Mouse (Mus musculus): Measurements from ENCODE around the gene Grin2a.

The Grin2a gene

DNA sequence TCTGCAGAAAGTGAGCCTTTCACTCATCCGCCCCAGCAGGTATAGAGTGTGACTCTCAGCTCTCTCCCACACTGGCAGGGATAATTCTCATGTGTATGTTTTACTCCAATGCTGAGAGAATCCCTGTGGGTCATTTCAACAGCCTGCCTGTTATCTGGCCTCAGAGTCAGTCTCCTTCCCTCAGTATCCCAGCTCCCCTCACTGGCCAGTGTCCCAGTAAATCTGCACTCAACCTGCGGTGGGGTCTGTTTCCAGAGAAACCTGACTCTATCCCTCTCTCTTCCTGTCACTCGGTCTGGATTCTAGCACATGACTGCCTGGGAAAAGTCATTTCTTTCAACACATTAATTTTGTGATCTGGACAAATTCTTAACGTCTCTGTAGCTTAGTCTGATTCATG lies 122.4 kb downstream of the Grin2a start:
- no peak for DNase-seq (ENCODE audit: low read depth, low spot score)

DNA sequence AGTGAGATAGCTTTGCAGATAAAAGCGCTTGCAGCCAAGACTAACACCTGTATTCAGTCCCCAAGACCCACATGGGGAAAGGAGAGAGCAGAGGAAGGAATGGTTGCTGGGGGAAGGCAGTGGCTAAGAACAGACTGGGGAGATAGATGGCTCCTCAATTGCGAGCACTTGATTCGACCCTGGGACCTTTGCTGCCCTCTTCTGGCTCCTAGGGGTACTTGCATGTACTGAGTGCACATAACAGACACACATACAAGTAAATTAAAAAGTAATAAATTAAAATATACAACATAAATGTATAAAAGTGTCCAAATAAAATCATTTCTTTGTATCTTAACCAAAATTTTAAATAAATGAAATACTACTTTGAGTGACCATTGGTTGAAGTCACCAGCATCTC lies 129.7 kb downstream of the Grin2a start:
- DNase-seq (ENCODE audit: low read depth, low spot score), result peak; percentile 8

DNA sequence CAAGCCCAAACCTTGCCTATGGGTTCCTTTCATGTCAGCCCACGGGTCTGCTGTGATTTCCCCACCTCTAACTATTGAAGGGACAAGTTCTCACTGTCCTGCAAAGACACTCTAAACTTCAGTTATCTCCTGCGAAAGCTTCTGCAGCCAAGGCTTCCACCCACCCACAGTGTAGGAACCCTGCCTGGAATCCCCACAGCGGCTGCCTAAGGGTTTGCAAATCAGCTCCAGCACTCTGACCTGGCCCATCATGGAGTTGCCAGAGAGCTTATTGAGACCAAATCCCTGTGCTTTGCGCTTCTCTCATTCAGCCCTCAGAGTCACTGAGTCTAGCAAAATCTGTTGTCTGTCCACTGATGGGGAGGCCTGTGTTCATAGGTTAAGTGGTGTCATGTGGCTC lies 130.3 kb downstream of the Grin2a start:
- DNase-seq (ENCODE audit: low read depth, low spot score), result no peak

DNA sequence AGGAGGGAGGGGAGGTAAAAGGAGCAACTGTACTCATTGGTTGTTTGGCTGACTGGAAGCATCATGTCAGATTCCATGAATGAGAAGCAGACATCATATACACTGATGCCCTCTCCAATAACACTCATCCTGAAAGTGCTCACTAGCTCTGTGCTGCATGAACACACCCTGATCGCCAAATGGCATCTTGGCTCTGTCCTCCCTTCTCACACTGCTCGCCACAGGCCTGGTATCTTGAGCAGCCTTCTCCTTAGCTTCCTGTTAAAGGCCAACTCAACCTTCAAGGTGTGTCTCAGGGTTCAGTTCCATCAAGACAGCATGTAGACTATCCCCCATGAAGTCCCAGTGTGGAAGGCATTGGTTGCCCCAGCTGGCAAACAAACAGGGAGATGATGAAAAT lies 137.6 kb downstream of the Grin2a start:
- DNase-seq (ENCODE audit: low read depth, low spot score), result no peak

DNA sequence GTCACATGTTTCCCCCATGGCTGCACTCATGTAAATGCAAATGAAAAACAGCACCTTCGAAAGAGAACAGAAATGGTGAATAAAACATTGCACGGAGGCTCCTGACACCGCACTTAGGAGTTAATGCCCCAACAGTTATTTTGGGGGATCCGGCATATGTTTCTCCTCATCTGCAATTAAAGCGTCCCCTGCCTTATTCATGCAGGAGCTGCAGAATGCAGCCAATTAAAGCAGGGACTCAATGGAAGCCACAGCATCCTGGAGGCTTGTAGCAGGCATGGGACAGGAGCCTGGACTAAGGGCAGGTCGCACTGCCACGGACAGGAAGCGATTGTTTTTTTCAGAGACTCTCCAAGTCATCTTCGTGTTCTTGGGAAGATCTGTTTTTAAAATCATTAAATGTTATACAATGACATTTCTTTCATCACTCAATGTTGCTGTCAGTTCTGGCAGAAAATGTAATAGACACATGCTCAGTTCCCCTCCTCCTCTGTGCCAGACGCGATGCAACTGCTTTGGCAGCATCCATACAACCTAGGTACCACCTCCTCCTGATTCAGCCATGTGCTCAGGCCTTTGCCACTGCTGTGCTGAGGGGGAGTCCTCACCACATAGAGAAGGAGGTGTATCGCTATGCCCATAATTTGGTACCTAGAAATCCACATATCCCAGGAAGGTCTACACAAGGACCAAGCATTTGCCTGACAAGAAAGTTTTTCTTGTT lies 143.9 kb downstream of the Grin2a start:
- DNase-seq (ENCODE audit: low read depth, low spot score), result no peak

DNA sequence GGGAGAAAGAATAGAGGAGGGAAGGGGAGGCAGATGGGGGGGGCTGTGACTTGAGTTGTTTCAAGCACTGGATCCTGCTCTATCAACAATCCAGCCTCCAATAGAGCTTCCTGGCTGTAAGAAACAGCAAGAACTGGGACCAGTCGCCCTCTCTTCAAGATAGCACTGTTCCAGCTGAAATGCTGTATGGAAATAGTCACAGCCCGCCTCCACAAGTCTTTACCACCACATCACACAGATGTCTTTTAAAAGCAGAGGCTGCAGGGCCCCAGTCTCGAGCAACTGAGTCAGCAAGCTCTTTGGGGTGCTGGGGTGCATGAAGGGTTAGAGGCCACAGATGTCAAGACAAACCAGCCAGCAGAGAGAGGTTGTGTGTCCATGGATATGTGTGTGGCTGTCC lies 153.9 kb downstream of the Grin2a start:
- DNase-seq (ENCODE audit: low read depth, low spot score), result no peak

DNA sequence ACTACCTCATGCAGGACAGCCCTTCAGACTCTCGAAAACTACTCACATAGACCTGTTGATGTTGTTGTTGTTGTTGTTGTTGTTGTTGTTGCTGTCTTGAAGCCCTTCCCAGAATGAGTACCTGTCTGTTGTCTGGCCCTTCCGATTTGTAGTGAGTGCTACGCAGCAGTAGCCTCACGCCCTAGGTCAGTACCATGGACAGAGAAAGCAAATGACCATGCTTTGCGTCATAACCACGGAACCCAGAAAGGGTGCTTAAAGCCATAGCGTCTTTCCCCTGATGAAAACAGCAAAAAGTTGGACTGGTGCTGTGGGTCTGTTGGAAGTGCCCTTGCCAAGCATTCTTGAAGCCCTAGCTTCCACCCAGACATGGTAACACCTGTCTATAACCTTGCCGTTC lies 158.8 kb downstream of the Grin2a start:
- peak; percentile 5 for DNase-seq (ENCODE audit: low read depth, low spot score)

DNA sequence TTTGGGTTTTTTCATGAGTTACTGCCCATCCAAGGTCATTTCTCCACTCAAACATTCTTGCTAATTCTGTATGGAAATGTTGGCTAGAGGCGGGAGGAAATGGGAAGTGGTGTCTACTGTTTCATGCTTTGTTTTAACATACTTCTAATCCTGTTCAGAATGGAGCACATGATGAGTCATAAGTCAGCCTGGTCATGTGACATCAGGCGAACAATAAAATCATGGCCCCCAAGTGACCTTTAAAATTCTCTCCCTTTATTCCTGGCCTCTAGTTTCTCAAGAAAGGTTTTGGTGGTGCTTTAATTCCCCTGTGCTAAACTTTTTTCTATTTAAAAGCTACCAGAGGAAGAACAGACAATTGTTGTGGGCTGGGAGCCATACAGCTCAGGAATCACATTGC lies 161.1 kb downstream of the Grin2a start:
- DNase-seq (ENCODE audit: low read depth, low spot score), result no peak

DNA sequence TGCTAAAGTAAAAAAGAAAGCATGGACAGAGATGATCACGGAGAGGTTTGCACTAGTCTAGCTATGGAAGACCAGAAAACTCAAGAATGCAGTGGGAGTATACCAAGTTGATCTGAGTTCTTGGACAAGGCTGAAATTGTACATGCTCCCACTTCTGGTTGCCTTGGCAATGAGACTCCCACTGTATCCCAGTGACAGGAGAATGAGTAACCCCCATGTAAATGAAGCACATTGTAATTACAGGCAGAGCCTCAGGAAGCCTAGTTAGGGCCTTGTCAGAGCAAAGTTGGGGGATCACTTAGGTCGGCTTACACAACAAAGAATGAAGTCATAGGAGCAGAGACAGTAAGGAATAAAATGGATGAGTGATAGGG lies 170.3 kb downstream of the Grin2a start:
- no peak for DNase-seq (ENCODE audit: low read depth, low spot score)

DNA sequence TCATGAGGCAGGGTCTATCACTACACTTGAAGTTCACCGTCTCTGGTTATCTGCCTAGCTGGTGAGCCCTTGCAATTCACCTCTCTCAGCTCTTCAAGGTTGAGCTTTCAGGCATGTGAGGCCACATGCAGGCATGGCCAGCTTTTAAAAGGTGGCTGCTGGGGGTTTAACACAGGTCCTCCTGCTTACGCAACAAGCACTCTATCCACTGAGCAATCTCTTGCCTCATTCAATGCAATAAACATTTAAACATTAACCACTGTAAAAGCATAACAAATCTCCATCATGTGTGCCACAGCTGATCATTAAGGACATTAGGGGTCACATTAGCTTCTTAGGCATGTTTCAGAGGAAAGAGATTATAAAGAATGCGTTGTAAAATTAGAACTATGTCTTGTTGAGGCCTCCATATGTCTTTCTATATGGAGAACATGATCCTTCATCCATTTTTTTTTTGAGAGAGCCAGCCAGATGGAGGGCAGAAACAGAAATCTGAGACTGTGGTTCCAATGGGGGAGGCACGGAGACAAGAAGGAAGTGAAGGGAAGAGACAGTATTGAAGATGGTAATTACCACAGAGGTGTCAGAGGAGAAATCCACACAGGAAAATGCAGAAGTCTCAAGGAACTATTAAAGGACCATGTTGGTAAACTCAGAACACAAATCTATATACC lies 170.8 kb downstream of the Grin2a start:
- DNase-seq (ENCODE audit: low read depth, low spot score), result no peak

DNA sequence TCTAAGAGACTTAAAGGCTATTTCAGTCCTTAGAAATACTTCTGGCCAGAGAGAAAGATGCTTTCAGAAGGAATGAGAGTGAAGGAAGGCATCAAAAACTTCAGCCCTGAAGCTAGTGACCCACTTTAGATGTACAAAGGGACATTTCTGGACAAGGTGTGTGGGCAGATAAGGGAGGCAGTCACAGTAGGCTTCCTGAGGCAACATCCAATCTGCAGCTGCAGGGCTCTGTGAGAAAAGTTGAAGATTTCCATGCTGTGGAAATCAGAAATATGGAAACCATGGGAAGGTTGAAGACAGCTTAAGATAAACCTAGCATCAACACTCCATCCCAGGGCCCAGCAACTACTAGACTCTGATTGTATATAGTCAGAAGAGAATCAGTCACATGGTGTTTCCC lies 171.7 kb downstream of the Grin2a start:
- DNase-seq (ENCODE audit: low read depth, low spot score), result no peak

DNA sequence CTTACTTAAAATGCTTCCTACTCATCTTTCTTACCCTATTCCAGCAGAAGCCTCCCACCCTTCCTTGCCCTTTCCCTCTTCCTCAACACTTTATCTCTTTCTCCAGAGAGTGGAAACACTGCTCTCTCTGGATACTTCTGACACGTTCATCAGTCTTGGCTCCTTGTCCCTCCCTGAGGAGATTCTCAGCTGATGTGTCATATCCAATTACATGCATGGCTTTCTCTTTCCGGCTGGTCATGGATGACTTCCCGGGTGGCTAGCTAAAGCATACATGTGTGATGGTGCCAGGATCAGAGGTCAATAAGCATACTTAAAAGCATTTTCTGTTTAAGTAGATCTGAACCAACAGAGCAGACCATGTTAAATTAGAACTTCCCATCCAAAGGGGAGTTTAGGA lies 175.9 kb downstream of the Grin2a start:
- no peak for DNase-seq (ENCODE audit: low read depth, low spot score)

DNA sequence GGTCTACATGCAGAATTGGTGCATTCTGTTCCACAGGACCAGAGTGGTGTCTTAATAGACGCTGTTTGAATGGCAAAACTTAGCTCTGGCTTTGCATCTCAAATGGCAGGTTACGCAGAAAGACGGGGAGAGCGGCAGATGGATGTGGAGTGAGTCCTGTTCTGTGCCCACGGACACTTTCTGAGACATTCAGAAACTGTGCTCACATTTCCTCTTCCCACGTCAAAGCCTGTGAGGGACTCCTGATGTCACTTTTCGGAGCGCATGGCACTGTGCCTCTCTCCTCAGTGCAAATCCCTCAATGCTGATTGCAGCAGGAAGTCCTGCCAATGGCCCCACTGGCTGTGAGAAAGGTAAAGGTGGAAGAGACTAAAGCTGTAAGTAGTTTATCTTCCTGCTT lies 194.0 kb downstream of the Grin2a start:
- DNase-seq (ENCODE audit: low read depth, low spot score), result no peak

DNA sequence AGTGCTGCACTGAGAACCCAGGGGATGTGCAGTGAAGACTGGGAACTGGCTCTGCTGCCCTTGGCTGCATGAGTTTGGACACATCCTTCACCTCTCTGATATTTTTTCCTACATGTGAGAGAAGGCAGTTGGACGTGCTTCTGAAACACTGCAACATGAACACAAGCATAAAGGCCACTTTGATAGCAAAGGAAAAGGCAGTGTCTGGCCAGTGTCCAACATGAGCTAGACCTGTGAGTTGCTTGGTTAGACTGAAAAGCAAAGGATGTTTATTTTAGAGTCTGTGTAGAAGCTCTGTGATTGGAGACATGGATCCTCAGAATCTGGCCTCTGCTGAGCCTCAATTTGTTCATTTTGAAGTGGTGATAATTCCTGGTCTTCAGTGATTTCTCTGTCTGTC lies 195.1 kb downstream of the Grin2a start:
- DNase-seq (ENCODE audit: low read depth, low spot score), result no peak

DNA sequence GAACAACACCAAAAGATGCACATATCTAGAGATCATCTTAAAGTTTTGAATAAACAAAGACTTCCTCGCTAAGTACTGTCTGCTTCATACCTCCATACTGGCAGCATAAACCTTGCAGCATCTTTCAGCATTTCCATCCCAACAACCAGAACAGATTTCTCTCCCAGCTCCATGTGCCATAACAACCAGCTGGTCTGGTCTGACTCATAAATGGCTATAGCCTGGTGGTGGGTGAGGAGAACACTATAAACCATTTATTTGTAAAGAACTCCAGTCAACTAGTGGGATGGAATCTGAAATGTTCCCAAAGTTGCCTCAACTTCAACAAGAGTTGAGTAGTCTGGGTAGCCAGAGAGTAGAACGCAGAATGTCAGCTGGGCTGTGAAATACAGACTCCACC lies 202.4 kb downstream of the Grin2a start:
- no peak for DNase-seq (ENCODE audit: low read depth, low spot score)

DNA sequence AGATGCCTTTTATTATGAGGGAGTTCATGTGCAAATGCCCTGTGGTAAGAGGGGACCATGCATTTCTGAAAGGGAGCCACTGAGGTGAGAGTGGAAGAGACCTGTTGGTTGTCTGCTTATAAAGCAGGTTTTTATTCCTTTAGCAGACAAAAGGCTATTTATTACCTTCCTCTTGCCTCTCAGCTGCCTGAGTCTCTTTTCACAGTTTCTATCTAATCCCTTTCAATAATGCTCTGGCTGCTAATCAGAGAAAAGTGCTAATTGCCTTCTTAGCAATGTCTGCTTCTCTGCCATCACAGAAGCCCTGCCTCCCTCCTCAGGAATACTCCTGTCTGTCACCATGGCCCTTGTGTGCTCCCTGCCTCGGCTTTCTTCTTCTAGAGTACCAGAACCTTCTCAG lies 209.1 kb downstream of the Grin2a start:
- no peak for DNase-seq (ENCODE audit: low read depth, low spot score)

DNA sequence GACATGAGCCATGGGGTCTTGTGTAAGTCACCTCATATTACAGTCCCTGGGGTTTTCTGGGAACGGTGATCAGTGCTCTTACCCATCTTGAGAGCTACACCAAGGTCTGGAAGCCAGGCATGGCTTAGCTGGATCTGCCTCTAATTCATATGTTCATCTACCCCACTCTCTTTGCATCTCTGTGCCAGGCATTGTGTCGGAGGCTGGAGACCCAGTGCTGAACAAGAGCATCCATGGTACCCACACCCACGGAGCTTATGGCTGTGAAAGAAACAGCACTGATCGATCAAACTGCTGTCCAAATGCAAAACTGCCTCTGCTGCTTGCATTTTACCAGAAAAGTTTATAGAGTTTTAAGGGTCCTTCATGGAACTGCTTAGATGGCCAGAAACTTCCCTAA lies 209.5 kb downstream of the Grin2a start:
- DNase-seq (ENCODE audit: low read depth, low spot score), result no peak

DNA sequence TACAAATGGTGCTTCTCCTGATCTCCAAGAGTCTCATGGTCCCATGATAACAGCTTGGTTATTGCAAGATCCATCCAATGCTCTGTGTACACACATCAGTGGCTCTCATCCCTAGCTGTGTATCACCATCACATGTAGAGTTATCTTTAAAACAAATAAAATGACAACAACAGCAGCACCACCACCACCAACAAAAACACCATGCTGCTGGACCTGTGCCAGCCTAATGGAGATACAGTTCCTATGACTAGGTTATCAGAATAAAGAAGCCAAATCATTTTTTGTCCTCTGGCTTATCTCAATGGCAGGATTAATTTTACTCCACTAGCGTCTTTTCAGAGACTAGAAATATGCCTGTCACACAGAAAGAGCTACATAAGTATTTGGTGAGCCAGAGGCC lies 226.4 kb downstream of the Grin2a start:
- no peak for DNase-seq (ENCODE audit: low read depth, low spot score)

DNA sequence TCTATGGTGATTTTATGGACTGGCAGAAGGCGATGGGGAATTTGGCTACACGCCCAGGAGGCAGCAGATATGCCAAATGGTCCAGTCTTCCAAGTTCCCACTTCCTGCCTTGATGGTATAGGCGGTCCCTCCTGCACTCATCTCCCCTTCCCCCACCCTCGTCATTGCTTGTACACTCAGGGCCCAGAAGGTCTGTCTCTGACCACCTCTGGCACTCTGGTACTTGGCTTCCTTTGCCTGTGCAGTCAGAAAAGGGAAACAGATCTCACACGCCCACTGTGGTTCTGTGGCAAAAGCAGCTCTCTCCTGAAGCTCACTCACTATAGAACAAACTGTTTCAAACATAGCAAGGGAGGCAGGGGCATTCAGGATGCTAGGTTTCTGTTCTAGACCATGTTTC lies 227.0 kb downstream of the Grin2a start:
- DNase-seq (ENCODE audit: low read depth, low spot score), result peak; percentile 3

DNA sequence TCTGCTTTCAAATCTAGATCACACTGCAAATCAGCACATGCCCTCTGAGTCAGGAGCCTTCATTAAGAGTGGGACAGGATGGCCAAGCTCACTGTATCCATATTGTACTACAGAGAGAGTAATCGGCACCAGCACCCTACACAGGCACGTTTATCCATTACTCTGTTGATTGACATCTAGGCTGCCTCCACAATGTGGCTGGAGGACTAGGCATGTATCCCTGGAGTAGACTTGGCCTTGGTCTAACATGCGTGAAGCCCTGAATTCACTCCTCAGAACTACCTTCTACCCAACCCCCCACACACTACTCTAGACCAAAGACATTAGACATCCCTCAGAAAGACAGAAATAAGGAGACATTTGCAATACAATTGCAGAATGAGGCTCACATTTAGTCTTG lies 227.4 kb downstream of the Grin2a start:
- no peak for DNase-seq (ENCODE audit: low read depth, low spot score)

DNA sequence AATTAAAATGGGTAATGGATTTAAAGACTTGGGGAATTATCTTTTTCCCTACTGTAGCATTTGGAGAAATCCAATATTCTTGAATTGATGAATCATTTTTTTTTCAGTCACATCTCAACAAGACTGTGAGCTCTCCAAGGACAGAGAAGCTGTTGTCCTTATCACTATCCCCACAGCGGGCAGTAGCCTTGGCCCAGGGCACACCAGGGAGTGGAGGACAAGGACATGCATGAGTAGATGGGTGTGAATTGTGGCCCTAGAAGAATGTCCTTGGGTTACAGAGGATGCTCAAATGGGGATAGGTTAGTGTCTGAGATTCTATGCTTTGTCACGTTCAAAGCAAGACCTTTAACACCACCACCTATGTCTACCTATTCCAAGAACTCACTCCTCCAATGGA lies 231.3 kb downstream of the Grin2a start:
- DNase-seq (ENCODE audit: low read depth, low spot score), result no peak

DNA sequence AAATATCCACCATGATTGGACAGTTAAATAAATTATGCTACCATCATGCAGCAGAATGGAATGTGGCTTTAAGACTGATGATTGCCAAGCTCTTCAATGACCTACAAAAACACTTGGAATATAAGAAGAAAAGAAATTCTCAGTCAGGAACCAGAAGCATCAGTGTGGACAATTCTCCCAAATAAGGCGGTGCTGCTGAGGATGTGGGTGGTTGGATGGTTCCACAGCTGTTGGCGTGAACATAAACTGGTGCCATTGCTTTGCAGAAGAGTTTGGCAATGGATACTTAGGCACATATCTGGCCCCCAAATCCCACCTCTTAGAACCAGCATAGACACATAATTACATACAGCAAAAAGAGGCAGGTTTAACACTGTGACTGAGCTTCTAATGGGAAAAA lies 235.0 kb downstream of the Grin2a start:
- DNase-seq (ENCODE audit: low read depth, low spot score), result no peak

DNA sequence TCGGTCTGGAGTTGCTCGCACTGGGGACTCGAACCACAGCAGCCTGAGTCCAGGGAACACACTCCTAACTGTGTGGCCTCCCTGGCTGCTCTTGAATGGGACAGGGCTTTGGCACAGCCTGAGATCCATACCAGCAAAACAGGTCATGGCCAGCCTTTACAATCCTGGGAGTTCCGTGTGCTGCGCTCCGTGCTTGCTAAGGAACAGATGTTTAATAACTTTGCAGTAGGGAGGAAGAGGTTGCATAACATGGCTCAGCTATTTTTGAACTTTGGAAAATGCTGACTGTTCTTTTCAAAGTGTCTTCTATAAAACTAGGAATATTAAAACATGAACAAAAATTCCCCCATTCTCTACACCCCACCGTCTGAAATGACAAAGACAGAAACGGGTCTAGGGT lies 238.5 kb downstream of the Grin2a start:
- DNase-seq (ENCODE audit: low read depth, low spot score), result no peak

DNA sequence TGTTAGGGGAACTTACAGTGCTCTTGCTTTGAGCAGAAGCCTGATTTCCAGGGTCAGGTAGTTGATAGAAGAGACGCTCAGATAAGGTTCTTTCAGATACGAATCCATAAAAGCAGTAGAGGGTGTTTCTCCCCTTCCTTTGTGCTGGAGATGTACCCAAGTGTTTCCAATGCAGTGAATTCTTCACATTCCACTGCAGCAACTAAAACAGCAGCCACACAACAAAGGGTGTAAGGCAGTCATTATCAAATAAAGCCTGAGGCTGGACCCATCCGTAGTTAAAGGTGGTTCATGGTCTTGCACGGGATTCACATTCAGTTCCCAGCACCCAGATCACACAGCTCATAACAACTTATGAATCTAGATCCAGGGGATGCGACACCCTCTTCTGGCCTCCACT lies 241.3 kb downstream of the Grin2a start:
- no peak for DNase-seq (ENCODE audit: low read depth, low spot score)

All from 3T3-L1 (cell line).